Mouse (Mus musculus): ENCODE data around the gene Nfkbil1.

DNA sequence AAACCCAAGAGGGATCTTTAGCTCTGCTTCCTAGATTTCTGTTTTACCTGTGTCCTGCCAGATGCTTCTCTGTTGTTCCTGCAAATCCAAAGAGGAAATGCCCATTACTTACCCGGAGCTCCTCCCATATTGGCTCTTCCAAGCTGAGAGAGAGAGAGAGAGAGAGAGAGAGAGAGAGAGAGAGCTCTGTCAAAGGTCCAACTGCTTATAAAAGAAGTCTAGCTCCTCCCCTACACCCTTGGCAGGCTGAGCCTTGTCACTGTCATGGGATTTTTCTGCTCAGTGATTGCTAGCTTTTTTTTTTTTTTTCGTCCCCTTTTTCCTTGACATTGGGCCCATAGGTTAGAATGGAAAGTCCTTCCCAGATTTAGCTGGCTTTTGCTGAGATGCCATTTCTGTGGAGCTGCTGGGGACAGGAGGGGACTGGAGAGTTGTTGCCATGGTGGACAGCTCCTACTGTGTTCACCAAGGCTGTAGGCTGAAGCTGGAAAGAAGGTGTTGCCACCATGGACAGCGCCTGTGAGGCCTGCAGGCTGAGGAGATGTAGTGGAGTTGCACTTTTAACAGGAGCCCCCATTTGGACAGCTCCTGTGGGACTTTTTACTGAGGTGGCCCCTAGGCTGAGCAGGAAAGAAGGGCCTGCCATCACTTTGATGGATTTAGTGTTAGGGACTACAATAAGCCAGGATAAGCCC is 34.2 kb upstream of the Nfkbil1 start:
- TF ChIP-seq CTCF (IDR thresholded peaks at IDR 0.05; ENCODE audit: control insufficient read depth, insufficient read depth, insufficient read length): no peak
- TF ChIP-seq CEBPB (IDR thresholded peaks at IDR 0.05; ENCODE audit: low read depth): no peak
- TF ChIP-seq MYOG (IDR thresholded peaks at IDR 0.05; ENCODE audit: control insufficient read depth, extremely low read depth, insufficient read length): no peak
- no peak for TF ChIP-seq USF1 (IDR thresholded peaks at IDR 0.05; ENCODE audit: low read depth)
- TF ChIP-seq MAX (IDR thresholded peaks at IDR 0.05): no peak
- no peak for TF ChIP-seq FOSL1 (IDR thresholded peaks at IDR 0.05; ENCODE audit: insufficient read depth, low read length, poor library complexity, severe bottlenecking)
- TF ChIP-seq MYOD1 (IDR thresholded peaks at IDR 0.05; ENCODE audit: control insufficient read depth, insufficient read length, low read depth): no peak
